Mouse (Mus musculus): Measurements from ENCODE around the gene Manea. TPM values are rescaled to one million over a fixed set of nuclear protein-coding genes. Genes with fewer than 3 reads are reported as not detected.
"Not testable (repeated sequence)": the region's sequence is repeated elsewhere in the genome, so short reads cannot be mapped to it uniquely, and the experiment has no call there.

Manea gene
- polyA plus RNA-seq, 1 experiment from 2014 or later: 13.1 TPM

- not testable (repeated sequence) for H3K4me2 ChIP-seq (ENCODE audit: low read depth, low read length); H3K4me1 ChIP-seq (ENCODE audit: control insufficient read depth, insufficient read depth, low read length); H3K9me3 ChIP-seq (replicated peaks; ENCODE audit: control insufficient read depth, low read length); H3K27me3 ChIP-seq (ENCODE audit: control insufficient read depth, insufficient read depth, low read length); H3K9ac ChIP-seq (ENCODE audit: low read length); H3K27ac ChIP-seq (ENCODE audit: low read length); H3K36me3 ChIP-seq (ENCODE audit: control insufficient read depth, insufficient read depth, low read length); ATAC-seq (ENCODE audit: insufficient read depth, low FRiP score); H3K4me3 ChIP-seq (replicated peaks; ENCODE audit: low read length)
- WGBS: 88% methylated on average over 1 of the region's 1 CpGs
Measured at GRCm38 (mm10) chr4:26304731-26305130, 42.0 kb downstream of the Manea start.

GRCm38 (mm10) chr4:26277112-26277716 is 69.5 kb downstream of the Manea start:
- Histone ChIP-seq H3K36me3 (ENCODE audit: control insufficient read depth, insufficient read depth, low read length) (no peaks in the 10 kb centered on the region), H3K27ac (ENCODE audit: low read length) (no peak overlapping the region), H3K4me3 (replicated peaks; ENCODE audit: low read length) (no peak overlapping the region), H3K4me1 (ENCODE audit: control insufficient read depth, insufficient read depth, low read length) (no peaks in the 10 kb centered on the region), H3K27me3 (ENCODE audit: control insufficient read depth, insufficient read depth, low read length) (no peaks in the 10 kb centered on the region), H3K9ac (ENCODE audit: low read length) (no peak overlapping the region), H3K4me2 (ENCODE audit: low read depth, low read length) (no peak overlapping the region), H3K9me3 (replicated peaks; ENCODE audit: control insufficient read depth, low read length) (no peaks in the 10 kb centered on the region)
- no peak for ATAC-seq (ENCODE audit: insufficient read depth, low FRiP score)
- WGBS: 56% methylated on average over 1 of the region's 1 CpGs

- H3K4me1 ChIP-seq (ENCODE audit: control insufficient read depth, insufficient read depth, low read length): no peaks in the 10 kb centered on the region
- H3K9me3 ChIP-seq (replicated peaks; ENCODE audit: control insufficient read depth, low read length): no peaks in the 10 kb centered on the region
- no peak overlapping the region for H3K4me3 ChIP-seq (replicated peaks; ENCODE audit: low read length)
- no peak overlapping the region for H3K4me2 ChIP-seq (ENCODE audit: low read depth, low read length)
- H3K27me3 ChIP-seq (ENCODE audit: control insufficient read depth, insufficient read depth, low read length): no peaks in the 10 kb centered on the region
- no peak overlapping the region for H3K27ac ChIP-seq (ENCODE audit: low read length)
- ATAC-seq (ENCODE audit: insufficient read depth, low FRiP score): no peak
- H3K9ac ChIP-seq (ENCODE audit: low read length): no peak overlapping the region
- H3K36me3 ChIP-seq (ENCODE audit: control insufficient read depth, insufficient read depth, low read length): no peaks in the 10 kb centered on the region
Measured at GRCm38 (mm10) chr4:26276264-26276663, 70.4 kb downstream of the Manea start.

DNA sequence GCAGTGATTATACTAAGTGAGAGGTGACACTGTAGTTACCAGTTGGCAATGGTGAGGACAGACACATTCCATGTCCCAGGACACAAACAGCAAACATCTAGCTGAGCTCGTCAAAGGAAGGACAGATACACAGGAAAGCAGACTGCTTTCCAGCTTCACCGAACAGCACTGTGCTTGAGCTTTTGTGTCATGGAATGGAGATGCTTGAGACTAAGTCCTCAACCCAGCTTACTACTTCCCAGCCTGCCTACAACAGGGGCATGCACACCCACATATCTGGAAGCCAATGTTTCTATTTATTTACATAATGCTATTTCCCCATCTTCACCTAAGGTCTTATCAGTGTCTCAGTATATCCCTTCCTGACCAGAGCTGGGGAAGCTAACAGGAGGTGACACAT is 70.9 kb downstream of the Manea start:
- Histone ChIP-seq H3K36me3 (ENCODE audit: control insufficient read depth, insufficient read depth, low read length) (no peaks in the 10 kb centered on the region), H3K4me3 (replicated peaks; ENCODE audit: low read length) (no peak overlapping the region), H3K4me2 (ENCODE audit: low read depth, low read length) (no peak overlapping the region), H3K27ac (ENCODE audit: low read length) (no peak overlapping the region), H3K9me3 (replicated peaks; ENCODE audit: control insufficient read depth, low read length) (no peaks in the 10 kb centered on the region), H3K27me3 (ENCODE audit: control insufficient read depth, insufficient read depth, low read length) (no peaks in the 10 kb centered on the region), H3K4me1 (ENCODE audit: control insufficient read depth, insufficient read depth, low read length) (no peaks in the 10 kb centered on the region), H3K9ac (ENCODE audit: low read length) (no peak overlapping the region)
- ATAC-seq (ENCODE audit: insufficient read depth, low FRiP score): no peak
- WGBS: 66% methylated on average over 2 of the region's 2 CpGs
